Mouse (Mus musculus) spleen, adult 2 months (tissue): Measurements from ENCODE around the gene Akr1b7.

ENCODE experiments used
- CTCF ChIP-seq: fragments of 200-500 bp; IDR thresholded peaks from 2 replicates; pipeline ENCODE4 v1.5.1; 2011; ENCODE audit warnings: mild to moderate bottlenecking, inconsistent platforms; ENCODE audit not compliant: insufficient read depth, insufficient read length, insufficient replicate concordance; ENCODE audit errors: extremely low read depth
- POLR2A ChIP-seq: fragments of 200-500 bp; IDR thresholded peaks from 2 replicates; pipeline ENCODE4 v1.6.1; 2011; ENCODE audit warnings: low read depth, low read length, inconsistent platforms

- TF ChIP-seq CTCF = no peak
- TF ChIP-seq POLR2A = no peak
These were observed 42.1 kb upstream of the Akr1b7 start for GRCm38 (mm10) chr6:34370081-34370480.
